Mouse (Mus musculus) liver, adult 2 months (tissue): ENCODE data around the gene Sowahc.

Experiments used
- CTCF ChIP-seq: fragments of 200-500 bp; IDR thresholded peaks from 2 replicates; pipeline ENCODE4 v1.5.1; 2011; ENCODE audit warnings: low read depth, low read length, control low read depth
- POLR2A ChIP-seq: fragments of 200-500 bp; IDR thresholded peaks from 2 replicates; pipeline ENCODE4 v1.6.1; 2011; ENCODE audit warnings: low read length, control low read depth; ENCODE audit not compliant: insufficient read depth; ENCODE audit errors: extremely low read depth

- TF ChIP-seq CTCF (no peak), POLR2A (no peak)
These were observed 14.7 kb downstream of the Sowahc start for GRCm38 (mm10) chr10:59236486-59236885.
